Mouse (Mus musculus): ENCODE data around the gene Shisal1.
A peak's percentile ranks its signal among the peaks of the same experiment; 100 is the strongest.

Gene Shisal1

GRCm38 (mm10) chr15:84446997-84447396 lies at the start of gene Shisal1:
TSS of gene Shisal1 (minus strand) at chr15:84447097.
- DNase-seq, result no peak

GRCm38 (mm10) chr15:84490486-84490885 lies 43.6 kb upstream of the Shisal1 start:
- no peak for DNase-seq

- DNase-seq, result no peak
Measured at GRCm38 (mm10) chr15:84484255-84484654, 37.4 kb upstream of the Shisal1 start.

DNA sequence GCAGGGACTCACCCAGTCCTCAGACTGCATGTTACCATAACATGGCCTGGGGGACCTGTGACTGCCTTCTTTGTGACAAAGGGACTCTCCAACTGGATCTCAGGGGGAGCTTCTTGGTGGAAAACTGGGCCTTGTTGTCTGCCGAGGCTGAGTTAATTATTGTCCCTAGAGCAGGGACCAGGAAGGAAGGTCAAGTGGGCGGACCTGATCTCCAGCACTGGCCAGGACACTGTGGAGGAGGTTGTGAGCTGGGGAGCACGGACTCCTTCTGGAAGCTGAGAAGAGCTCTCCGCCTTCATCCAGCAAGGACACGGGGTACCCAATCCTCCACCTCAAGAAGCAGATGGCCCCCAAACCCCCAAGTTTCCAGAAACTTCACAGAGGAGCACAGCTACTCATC lies 36.7 kb upstream of the Shisal1 start:
- DNase-seq, result peak; percentile 85

DNA sequence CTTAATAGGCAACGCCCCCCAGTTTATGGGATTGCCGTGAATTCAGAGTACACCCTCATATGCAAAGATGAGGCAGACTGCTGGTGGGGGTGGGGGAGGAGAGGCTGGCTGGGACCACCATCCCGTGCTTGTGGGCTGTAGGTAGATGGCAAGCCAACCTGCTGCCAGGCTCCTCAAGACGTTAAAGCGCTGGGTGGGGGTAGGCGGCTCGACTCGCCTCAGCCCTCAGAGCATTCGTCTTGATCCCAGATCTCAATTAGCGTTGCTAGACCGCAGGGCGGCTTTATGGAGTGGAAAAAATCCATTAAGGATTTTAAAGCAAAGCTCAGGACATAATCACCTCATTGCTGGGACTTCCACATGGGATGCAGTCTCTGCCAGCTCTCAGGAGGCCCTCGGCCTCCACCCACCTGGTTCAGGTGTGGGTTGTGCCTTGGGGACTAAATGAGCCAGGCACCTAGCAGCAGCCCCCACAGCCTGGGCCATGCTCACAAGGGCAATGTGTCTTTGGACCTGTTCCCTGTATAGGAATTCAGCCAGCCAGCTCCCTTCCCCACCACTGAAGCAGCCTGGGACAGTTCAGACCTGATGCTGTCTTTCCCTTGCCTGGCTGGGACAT lies 34.5 kb upstream of the Shisal1 start:
- DNase-seq, result peak; percentile 29

DNA sequence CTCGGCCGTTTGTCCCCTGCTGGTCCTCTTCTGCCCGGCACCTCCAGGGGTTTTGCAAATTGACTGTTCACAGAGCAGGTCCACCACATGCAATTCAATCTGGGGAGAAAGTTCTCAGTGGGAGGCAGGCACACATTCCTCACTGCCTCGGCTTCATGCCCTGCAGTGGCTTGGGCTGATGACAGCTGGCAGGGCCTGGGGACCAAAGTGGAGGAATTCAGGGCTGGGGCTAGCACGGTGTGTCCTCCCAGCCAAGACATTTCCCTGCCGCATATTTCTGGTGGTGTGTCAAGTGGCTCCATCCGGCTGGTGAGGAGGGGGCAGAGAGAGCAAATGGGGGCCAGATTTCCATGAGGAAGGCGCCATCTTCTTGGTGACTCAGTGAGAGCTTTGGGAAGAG lies 22.5 kb upstream of the Shisal1 start:
- DNase-seq, result peak; percentile 15

DNA sequence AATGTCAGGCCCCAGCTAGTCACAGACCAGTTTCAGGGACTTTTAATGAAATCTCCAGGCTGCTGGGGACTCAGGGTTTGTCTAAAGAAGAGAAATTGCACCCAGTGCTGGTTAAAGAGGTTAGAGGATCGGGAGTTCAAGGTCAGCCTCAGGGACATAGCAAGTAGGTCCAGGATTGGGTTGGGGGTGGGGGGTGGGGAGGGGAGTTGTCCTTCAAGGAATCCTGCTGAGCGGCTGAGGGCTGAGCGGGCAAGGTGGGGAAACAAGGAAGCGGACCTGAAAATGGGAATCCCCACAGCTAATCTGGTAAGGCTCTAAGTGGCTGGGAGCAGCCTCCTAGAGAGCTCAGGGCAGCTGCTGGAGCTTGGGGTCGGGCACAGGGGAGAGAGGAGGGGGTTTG lies 20.9 kb upstream of the Shisal1 start:
- no peak for DNase-seq

DNA sequence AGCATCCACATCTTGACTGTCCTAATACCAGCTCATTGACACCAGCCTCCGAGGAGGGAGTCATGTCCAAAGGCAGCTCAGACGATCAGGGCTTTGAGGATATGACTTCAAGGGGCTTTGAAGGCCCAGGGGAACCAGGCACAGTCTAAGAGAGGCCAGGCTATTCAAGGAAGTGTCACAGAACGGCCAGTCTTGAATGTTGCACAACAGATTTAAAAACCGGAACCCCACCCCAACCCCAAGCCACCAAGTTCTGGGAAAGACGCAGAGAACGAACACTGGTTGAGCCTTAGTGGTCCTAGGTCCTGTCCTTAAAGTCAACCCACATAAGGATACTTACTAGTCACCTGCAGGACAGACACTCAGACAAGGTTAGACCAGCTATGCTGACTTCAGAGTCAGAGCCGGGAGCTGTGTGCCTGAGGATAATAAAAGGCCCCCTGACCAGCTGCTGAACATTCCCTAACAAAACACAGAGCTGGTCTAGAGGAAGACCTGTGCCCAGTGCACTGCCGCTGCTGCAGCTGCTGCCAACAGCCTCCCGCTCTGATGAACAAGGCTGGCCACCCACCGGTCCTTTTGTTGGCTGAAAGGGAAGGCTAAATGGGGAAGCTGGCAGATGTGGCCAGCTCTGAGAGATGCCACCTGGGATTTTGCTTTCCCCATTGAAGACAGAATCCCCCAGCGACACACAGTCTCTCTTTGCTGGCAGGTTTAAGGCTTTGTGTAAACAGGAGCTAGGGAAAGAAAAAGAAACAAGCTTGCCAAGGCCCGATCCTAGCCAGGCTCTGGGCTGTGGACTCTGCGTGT lies 19.8 kb upstream of the Shisal1 start:
- no peak for DNase-seq

- no peak for DNase-seq
Measured at GRCm38 (mm10) chr15:84461429-84461828, 14.5 kb upstream of the Shisal1 start.

GRCm38 (mm10) chr15:84458983-84459382 lies 12.1 kb upstream of the Shisal1 start:
- no peak for DNase-seq

GRCm38 (mm10) chr15:84455286-84455685 lies 8.4 kb upstream of the Shisal1 start:
- no peak for DNase-seq

- DNase-seq, result no peak
Measured at GRCm38 (mm10) chr15:84453091-84453490, 6.2 kb upstream of the Shisal1 start.

GRCm38 (mm10) chr15:84450441-84451183 lies 3.7 kb upstream of the Shisal1 start:
- peak; percentile 41 for DNase-seq

DNA sequence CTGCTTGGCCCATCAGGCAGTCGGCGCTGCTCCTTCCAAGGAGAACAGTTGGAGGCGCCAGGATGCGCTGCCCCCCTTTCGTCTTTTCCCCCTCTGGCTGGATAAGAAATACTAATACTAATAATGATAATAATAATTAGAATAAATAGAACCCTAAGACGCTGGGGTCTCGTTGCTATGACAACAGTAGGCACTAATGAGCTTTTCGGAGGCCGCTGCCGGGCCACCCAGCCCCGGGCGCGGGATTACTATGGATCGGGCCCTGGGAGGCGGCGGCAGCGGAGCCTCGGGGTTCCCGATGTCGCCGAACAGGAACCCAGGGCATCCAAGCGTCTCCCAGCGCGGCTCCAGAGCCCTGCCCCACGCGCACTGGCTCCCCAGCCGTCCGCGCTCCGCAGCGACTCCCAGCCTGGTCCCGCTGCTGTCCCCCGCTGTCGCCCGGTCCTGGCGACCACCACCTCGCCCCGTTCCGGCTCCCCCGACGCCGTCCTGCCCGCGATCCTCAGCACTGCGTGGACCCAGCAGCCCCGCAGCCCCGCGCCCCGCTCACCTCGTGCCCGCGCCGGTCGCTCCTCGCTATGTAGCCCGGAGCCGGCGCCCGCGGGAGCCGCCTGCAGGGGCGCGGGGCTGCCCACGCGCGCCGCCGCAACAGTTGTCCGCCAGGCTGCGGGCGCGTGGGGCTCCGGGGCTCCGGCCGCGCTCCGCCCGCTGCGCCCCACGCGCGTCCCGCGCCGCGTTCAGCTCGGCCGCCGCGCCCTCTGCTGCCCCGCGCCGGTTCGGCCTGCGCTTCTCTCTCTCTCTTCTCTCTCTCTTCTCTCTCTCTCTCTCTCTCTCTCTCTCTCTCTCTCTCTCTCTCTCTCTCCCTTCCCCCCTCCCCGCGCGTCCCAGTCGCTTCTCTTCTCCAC lies 833 bp downstream of the Shisal1 start:
- peak; percentile 19 for DNase-seq

DNA sequence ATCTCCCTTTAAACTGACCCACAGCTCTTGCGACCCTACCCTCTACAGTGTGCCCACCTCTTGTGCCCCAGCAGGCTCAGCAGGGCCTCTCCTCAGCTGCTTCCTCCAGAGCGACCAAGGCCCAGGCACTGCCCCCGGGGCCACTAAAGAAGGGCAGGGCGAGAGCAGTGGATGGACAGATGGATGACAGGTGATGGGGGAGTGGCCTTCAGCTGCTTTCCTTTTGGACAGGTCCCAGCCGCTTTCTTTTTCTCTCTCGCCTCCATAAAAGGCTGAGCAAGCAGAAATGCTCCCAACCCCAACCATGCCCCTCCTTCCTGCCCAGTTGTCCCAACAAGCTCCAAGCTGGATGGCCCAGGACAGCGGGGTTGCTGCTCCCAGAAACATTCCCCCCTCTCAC lies 2.7 kb downstream of the Shisal1 start:
- peak; percentile 62 for DNase-seq

- DNase-seq, result peak; percentile 72
Measured at GRCm38 (mm10) chr15:84443631-84444030, 3.3 kb downstream of the Shisal1 start.

- DNase-seq, result no peak
Measured at GRCm38 (mm10) chr15:84441682-84442315, 5.1 kb downstream of the Shisal1 start.

DNA sequence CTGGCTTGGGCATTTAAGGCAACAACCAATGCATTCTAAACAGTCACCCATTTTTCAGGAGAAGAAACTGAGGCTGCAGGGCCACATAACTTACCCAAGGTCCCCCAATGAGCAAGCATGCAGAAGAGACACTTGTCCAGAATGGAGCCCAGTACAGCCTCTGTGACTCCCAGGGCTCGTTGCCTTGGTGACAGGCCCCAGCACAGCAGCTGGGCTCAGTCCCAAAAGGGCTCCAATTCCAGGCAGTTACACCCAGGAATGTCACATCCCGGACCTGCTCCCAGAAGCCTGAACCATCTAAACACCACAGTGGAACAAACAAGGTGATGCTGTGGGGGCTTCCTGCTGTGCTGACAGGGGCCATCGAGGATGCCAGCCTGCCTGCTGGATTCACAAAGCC lies 6.1 kb downstream of the Shisal1 start:
- peak; percentile 32 for DNase-seq

DNA sequence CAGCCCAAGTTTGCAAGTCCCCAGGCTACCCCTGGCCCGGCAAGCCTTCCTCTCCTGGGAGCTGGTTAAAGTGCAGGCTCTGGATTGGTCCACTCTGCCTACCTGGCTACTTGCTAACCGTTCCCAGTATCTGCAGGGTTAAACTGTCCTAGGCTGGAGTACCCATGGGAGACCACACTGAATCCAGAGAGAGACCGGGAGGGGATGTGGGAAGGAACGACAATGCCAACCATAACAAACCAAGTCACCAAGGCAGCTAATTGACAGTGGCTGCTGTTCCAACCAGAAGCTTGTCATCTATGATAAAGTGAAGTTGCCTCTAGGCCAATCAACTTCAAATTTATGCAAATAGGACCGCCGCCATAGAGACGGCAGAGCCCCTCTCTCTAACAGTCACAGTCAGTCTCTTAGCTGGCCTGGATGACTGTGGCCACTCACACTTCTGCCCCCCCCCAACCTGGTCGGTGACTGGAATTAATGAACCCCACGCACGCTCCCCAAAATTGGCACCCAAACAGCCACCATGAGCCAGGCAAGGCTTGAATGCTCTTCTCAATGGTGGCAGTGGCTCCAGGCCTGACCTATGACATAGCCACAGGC lies 13.2 kb downstream of the Shisal1 start:
- no peak for DNase-seq

- no peak for DNase-seq
Measured at GRCm38 (mm10) chr15:84430482-84430881, 16.4 kb downstream of the Shisal1 start.

DNA sequence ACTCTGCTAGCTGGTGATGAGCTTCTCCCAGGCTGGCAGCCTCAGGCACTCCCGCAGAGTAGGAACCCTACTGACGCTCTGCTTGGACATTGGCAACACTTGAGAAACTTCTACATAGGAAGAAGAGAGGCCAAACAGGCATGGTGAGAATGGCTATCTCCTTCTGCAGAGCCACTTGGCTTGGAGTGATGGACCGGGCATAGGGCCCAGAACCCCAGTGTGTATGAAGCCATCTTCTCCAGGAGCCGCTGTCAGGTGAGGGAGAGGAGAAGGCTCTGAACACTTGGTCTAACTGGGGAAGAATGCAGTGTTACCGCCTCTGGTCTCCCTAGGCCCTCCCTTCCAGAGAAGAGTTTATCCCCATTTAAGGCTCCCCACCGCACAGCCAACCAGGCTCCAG lies 19.3 kb downstream of the Shisal1 start:
- DNase-seq, result no peak

GRCm38 (mm10) chr15:84425733-84426132 lies 21.2 kb downstream of the Shisal1 start:
- no peak for DNase-seq
